Mouse (Mus musculus): ENCODE data around the gene Dhdds.

- TF ChIP-seq GATA1 (IDR thresholded peaks at IDR 0.05; ENCODE audit: borderline replicate concordance, low read length): no peak
- no peak for TF ChIP-seq FLI1 (IDR thresholded peaks at IDR 0.05; ENCODE audit: low read length)
Observed at GRCm38 (mm10) chr4:133968150-133968921, 32.4 kb downstream of the Dhdds start, which contains the start of gene Hmgn2.
